Comparison of ENCODE assay signal across 9 mouse cellular contexts in genomic region chr2:93282636-93283035, GRCm38 (mm10). TPM values are rescaled to one million over a fixed set of nuclear protein-coding genes. Genes with fewer than 3 reads are reported as not detected.
DNase-seq lines count a peak whose midpoint lies in the region; ATAC-seq and TF ChIP-seq lines count a peak whose summit lies in the region.
"Had no signal": no experiment of that assay in that cellular context is flagged by ENCODE, and none has a peak within 500 bp of the region (broad histone marks: within the 10 kb centered on the region; RNA-seq: fewer than 3 reads in every experiment).

No protein-coding gene starts in this region.

- no peak for DNase-seq in lung, postnatal 4 days
- no peak for DNase-seq in kidney, postnatal 0 days (ENCODE audit: low spot score)
- no peak for DNase-seq in urinary bladder, adult 18-20 months (ENCODE audit: low spot score in 2 of 2)
- no peak for DNase-seq in natural killer cell, adult 2 months (ENCODE audit: low spot score in 2 of 2)
- DNase-seq: lung, postnatal 10 days had no signal

- H3K9ac ChIP-seq in forebrain, embryonic 12.5 days, result no peak overlapping the region
- H3K9ac ChIP-seq in forebrain, embryonic 13.5 days, result no peak overlapping the region
- H3K9ac ChIP-seq in lung, embryonic 16.5 days (ENCODE audit: low read length), result peak overlapping the region; percentile 9; the same call in 1 of the 2 replicates
- H3K9ac ChIP-seq in kidney, postnatal 0 days (ENCODE audit: low read depth, low read length), result no peak overlapping the region
- H3K9ac ChIP-seq in neural tube, embryonic 15.5 days (replicated peaks), result no peak overlapping the region

- WGBS in forebrain, embryonic 12.5 days, result 82% methylated on average over 4 of the region's 4 CpGs
- WGBS in forebrain, embryonic 13.5 days, result 91% methylated on average over 4 of the region's 4 CpGs
- WGBS in lung, embryonic 16.5 days, result 65% methylated on average over 4 of the region's 4 CpGs
- WGBS in kidney, postnatal 0 days, result 64% methylated on average over 4 of the region's 4 CpGs
- WGBS in neural tube, embryonic 15.5 days, result 94% methylated on average over 4 of the region's 4 CpGs

- H3K27ac ChIP-seq in forebrain, embryonic 12.5 days, result peak overlapping the region; percentile 73; the same call in 1 of the 2 replicates
- no peak overlapping the region for H3K27ac ChIP-seq in forebrain, embryonic 13.5 days
- H3K27ac ChIP-seq in lung, embryonic 16.5 days (ENCODE audit: low read length), result peak overlapping the region; percentile 21; the same call in 1 of the 2 replicates
- peak overlapping the region; percentile 71 for H3K27ac ChIP-seq in kidney, postnatal 0 days
- peak overlapping the region; percentile 48 for H3K27ac ChIP-seq in neural tube, embryonic 15.5 days (replicated peaks)

- no peak overlapping the region for H3K4me2 ChIP-seq in forebrain, embryonic 12.5 days
- H3K4me2 ChIP-seq in forebrain, embryonic 13.5 days, result no peak overlapping the region
- no peak overlapping the region for H3K4me2 ChIP-seq in lung, embryonic 16.5 days (ENCODE audit: low read depth, low read length)
- no peak overlapping the region for H3K4me2 ChIP-seq in kidney, postnatal 0 days (ENCODE audit: low read length)
- no peak overlapping the region for H3K4me2 ChIP-seq in neural tube, embryonic 15.5 days

- H3K36me3 ChIP-seq in forebrain, embryonic 12.5 days (replicated peaks), result no peaks in the 10 kb centered on the region
- H3K36me3 ChIP-seq in forebrain, embryonic 13.5 days (ENCODE audit: poor library complexity, severe bottlenecking), result no peaks in the 10 kb centered on the region
- H3K36me3 ChIP-seq in lung, embryonic 16.5 days (ENCODE audit: control insufficient read depth, insufficient read depth, low read length), result no peaks in the 10 kb centered on the region
- H3K36me3 ChIP-seq in kidney, postnatal 0 days (ENCODE audit: insufficient read depth, low read length), result no peaks in the 10 kb centered on the region
- no peaks in the 10 kb centered on the region for H3K36me3 ChIP-seq in neural tube, embryonic 15.5 days

- no peak for ATAC-seq in forebrain, embryonic 12.5 days (ENCODE audit: low FRiP score)
- ATAC-seq in forebrain, embryonic 13.5 days, result no peak
- no peak for ATAC-seq in lung, embryonic 16.5 days (ENCODE audit: low read depth)
- ATAC-seq in kidney, postnatal 0 days (replicated peaks; ENCODE audit: low FRiP score, low read depth), result no peak
- ATAC-seq in neural tube, embryonic 15.5 days (ENCODE audit: low FRiP score), result no peak

- H3K4me1 ChIP-seq in forebrain, embryonic 12.5 days, result peaks cover 99% of the 10 kb centered on the region
- peaks cover 96% of the 10 kb centered on the region for H3K4me1 ChIP-seq in forebrain, embryonic 13.5 days
- H3K4me1 ChIP-seq in lung, embryonic 16.5 days (replicated peaks; ENCODE audit: control insufficient read depth, insufficient read depth, low read length), result peaks cover 42% of the 10 kb centered on the region
- H3K4me1 ChIP-seq in kidney, postnatal 0 days (replicated peaks; ENCODE audit: insufficient read depth, low read length), result peaks cover 35% of the 10 kb centered on the region
- peaks cover 84% of the 10 kb centered on the region for H3K4me1 ChIP-seq in neural tube, embryonic 15.5 days

- no peaks in the 10 kb centered on the region for H3K9me3 ChIP-seq in forebrain, embryonic 12.5 days
- no peaks in the 10 kb centered on the region for H3K9me3 ChIP-seq in forebrain, embryonic 13.5 days (replicated peaks)
- H3K9me3 ChIP-seq in lung, embryonic 16.5 days (ENCODE audit: control insufficient read depth, low read length), result no peaks in the 10 kb centered on the region
- no peaks in the 10 kb centered on the region for H3K9me3 ChIP-seq in kidney, postnatal 0 days (replicated peaks; ENCODE audit: low read length)
- no peaks in the 10 kb centered on the region for H3K9me3 ChIP-seq in neural tube, embryonic 15.5 days (replicated peaks)

- H3K4me3 ChIP-seq in forebrain, embryonic 12.5 days (replicated peaks), result no peak overlapping the region
- H3K4me3 ChIP-seq in forebrain, embryonic 13.5 days, result no peak overlapping the region
- H3K4me3 ChIP-seq in lung, embryonic 16.5 days (ENCODE audit: low read length), result no peak overlapping the region
- no peak overlapping the region for H3K4me3 ChIP-seq in kidney, postnatal 0 days (replicated peaks; ENCODE audit: low read depth, low read length)
- H3K4me3 ChIP-seq in neural tube, embryonic 15.5 days (replicated peaks), result no peak overlapping the region

- no peaks in the 10 kb centered on the region for H3K27me3 ChIP-seq in forebrain, embryonic 12.5 days
- no peaks in the 10 kb centered on the region for H3K27me3 ChIP-seq in forebrain, embryonic 13.5 days
- H3K27me3 ChIP-seq in lung, embryonic 16.5 days (ENCODE audit: control insufficient read depth, insufficient read depth, low read depth, low read length), result no peaks in the 10 kb centered on the region
- H3K27me3 ChIP-seq in kidney, postnatal 0 days (ENCODE audit: insufficient read depth, low read length), result no peaks in the 10 kb centered on the region
- no peaks in the 10 kb centered on the region for H3K27me3 ChIP-seq in neural tube, embryonic 15.5 days (replicated peaks)

- no peak for TF ChIP-seq CTCF in kidney, postnatal 0 days (IDR thresholded peaks at IDR 0.05; ENCODE audit: low read depth)

RNA-seq across cellular contexts. Expression of gene Tspan18, which starts 51.7 kb away (rescaled TPM):
- polyA plus RNA-seq in forebrain, embryonic 12.5 days (2016; fragmentation: Nextera tagmentation; extraction: Ambion mirVana), result 31.2 and 32.5 TPM in 2 replicates
- 22.2 and 26.5 TPM in 2 replicates for polyA plus RNA-seq in forebrain, embryonic 13.5 days (2015; fragmentation: Nextera tagmentation; extraction: Ambion mirVana)
- 24.8 and 29.7 TPM in 2 replicates for polyA plus RNA-seq in lung, embryonic 16.5 days (2015; fragmentation: Nextera tagmentation; extraction: Ambion mirVana)
- 26.4 and 29.2 TPM in 2 replicates for polyA plus RNA-seq in kidney, postnatal 0 days (2015; fragmentation: Nextera tagmentation; extraction: Ambion mirVana)
- polyA plus RNA-seq in neural tube, embryonic 15.5 days (2015; fragmentation: Nextera tagmentation; extraction: Ambion mirVana), result 22.0 and 29.3 TPM in 2 replicates
